8 mouse cellular contexts compared by ENCODE assay signal in genomic region chr16:4267857-4268666, GRCm38 (mm10). TPM values are rescaled to one million over a fixed set of nuclear protein-coding genes. Genes with fewer than 3 reads are reported as not detected.
DNase-seq lines count a peak whose midpoint lies in the region; ATAC-seq and TF ChIP-seq lines count a peak whose summit lies in the region.

No protein-coding gene starts in this region.

- peak overlapping the region in 2 of 3 experiments; percentile 17 to 42 for H3K4me3 ChIP-seq in CH12.LX (replicated peaks in 1 of 3; ENCODE audit: low read depth in 2 of 3, low read length in 2 of 3, poor library complexity in 1 of 3)
- peak overlapping the region; percentile 40 for H3K4me3 ChIP-seq in forebrain, embryonic 12.5 days (replicated peaks)
- peak overlapping the region; percentile 68 for H3K4me3 ChIP-seq in lung, adult 2 months (replicated peaks; ENCODE audit: extremely low read depth, low read depth, low read length)

- in situ Hi-C loops in CH12.LX (cut with MboI; ENCODE audit: low pct_ligation_motif_present, low pct_unique_long_range_greater_than_20kb, low sequenced_read_pairs) = loop anchor here (5.0 kb wide), 2 partner anchors 36 to 201 kb away; no protein-coding TSS in a partner anchor

- no peaks in the 10 kb centered on the region for H3K9me3 ChIP-seq in CH12.LX (replicated peaks; ENCODE audit: low read length)
- H3K9me3 ChIP-seq in forebrain, embryonic 12.5 days = no peaks in the 10 kb centered on the region

- peak; percentile 38 for TF ChIP-seq RAD21 in CH12.LX (IDR thresholded peaks at IDR 0.05; ENCODE audit: low read depth, low read length)

- no peak overlapping the region for H3K27ac ChIP-seq in CH12.LX (ENCODE audit: insufficient read depth, low read depth)
- H3K27ac ChIP-seq in forebrain, embryonic 12.5 days = no peak overlapping the region

- DNase-seq in CH12.LX (ENCODE audit: extremely low read depth) = peak; percentile 51
- peak; percentile 58 for DNase-seq in c-Kit-positive CD71-positive TER-119-positive erythroid progenitor cells, embryonic 14.5 days (ENCODE audit: low spot score)
- DNase-seq in heart, postnatal 10 days = peak; percentile 91 to 92
- peak; percentile 92 to 93 for DNase-seq in kidney, postnatal 4 days
- peak; percentile 79 for DNase-seq in lung, adult 2 months
- DNase-seq in thymus, adult 18-20 months = peak; percentile 17 to 19

- H3K79me2 ChIP-seq in CH12.LX (replicated peaks; ENCODE audit: control insufficient read depth, extremely low read depth, insufficient read depth, poor library complexity, severe bottlenecking) = no peaks in the 10 kb centered on the region

- peaks cover 7 to 17% of the 10 kb centered on the region in 2 experiments for H3K4me1 ChIP-seq in CH12.LX (ENCODE audit: control insufficient read depth in 1 of 2, insufficient read depth in 2 of 2)
- peaks cover 8% of the 10 kb centered on the region for H3K4me1 ChIP-seq in forebrain, embryonic 12.5 days
- H3K4me1 ChIP-seq in lung, adult 2 months (ENCODE audit: control insufficient read depth, insufficient read depth, low read length) = no peaks in the 10 kb centered on the region

- H3K9ac ChIP-seq in CH12.LX (ENCODE audit: insufficient read depth, low read depth) = no peak overlapping the region
- peak overlapping the region; percentile 54 for H3K9ac ChIP-seq in forebrain, embryonic 12.5 days

- WGBS in forebrain, embryonic 12.5 days = 6% methylated on average over 40 of the region's 40 CpGs
- 11% methylated on average over 40 of the region's 40 CpGs for WGBS in lung, adult 2 months

- no peak for TF ChIP-seq EP300 in CH12.LX (IDR thresholded peaks at IDR 0.05; ENCODE audit: low read length)

- TF ChIP-seq CTCF in CH12.LX (conservative IDR thresholded peaks at IDR 0.05 in 1 of 2, IDR thresholded peaks at IDR 0.05 in 1 of 2; ENCODE audit: low read depth in 2 of 2, low read length in 2 of 2) = peak in 1 of 2 experiments; percentile 87; a peak in 3 of 4 replicates
- TF ChIP-seq CTCF in lung, adult 2 months (IDR thresholded peaks at IDR 0.05; ENCODE audit: insufficient read depth, low read length) = peak; percentile 48; the same call in 1 of the 2 replicates

- H3K27me3 ChIP-seq in CH12.LX (replicated peaks) = peaks cover 7% of the 10 kb centered on the region
- H3K27me3 ChIP-seq in forebrain, embryonic 12.5 days = peaks cover 19% of the 10 kb centered on the region; the same call in 1 of the 2 replicates

- no peak for TF ChIP-seq POLR2A in CH12.LX (IDR thresholded peaks at IDR 0.05; ENCODE audit: low read depth, low read length)
- no peak for TF ChIP-seq POLR2A in lung, adult 2 months (IDR thresholded peaks at IDR 0.05; ENCODE audit: borderline replicate concordance, extremely low read depth, low read depth, low read length)

- intact Hi-C loops in heart, postnatal 10 days (cut with DNase I) = loop anchor here (2.0 kb wide), 2 partner anchors 21 to 53 kb away; no protein-coding TSS in a partner anchor

- H3K36me3 ChIP-seq in CH12.LX (replicated peaks in 1 of 2; ENCODE audit: control insufficient read depth in 1 of 2, insufficient read depth in 1 of 2, low read length in 1 of 2) = no peaks in the 10 kb centered on the region
- no peaks in the 10 kb centered on the region for H3K36me3 ChIP-seq in forebrain, embryonic 12.5 days (replicated peaks)

- H3K4me2 ChIP-seq in CH12.LX (ENCODE audit: insufficient read depth, low read depth, poor library complexity, severe bottlenecking) = peak overlapping the region; percentile 62
- H3K4me2 ChIP-seq in forebrain, embryonic 12.5 days = peak overlapping the region; percentile 72

- dilution Hi-C loops in CH12.LX (cut with MboI; ENCODE audit: extremely low pct_ligation_motif_present, extremely low pct_unique_long_range_greater_than_20kb, low sequenced_read_pairs) = no loop called here

- ATAC-seq in forebrain, embryonic 12.5 days (ENCODE audit: low FRiP score) = peak; percentile 72
- peak; percentile 53; the same call in 1 of the 2 replicates for ATAC-seq in neutrophil, adult 5-6 weeks (ENCODE audit: extremely low read depth, insufficient number of reproducible peaks, low FRiP score, poor library complexity, severe bottlenecking)

TF ChIP-seq in CH12.LX, 34 proteins besides CTCF, POLR2A, EP300 and RAD21:
- TF ChIP-seq SMC3 (IDR thresholded peaks at IDR 0.05; ENCODE audit: low read depth, low read length) = peak; percentile 57
- TF ChIP-seq BHLHE40 (IDR thresholded peaks at IDR 0.05; ENCODE audit: low read depth, low read length) = no peak
- TF ChIP-seq IRF4 (IDR thresholded peaks at IDR 0.05; ENCODE audit: low read depth, low read length) = peak; percentile 40; the same call in 1 of the 2 replicates
- peak; percentile 63; the same call in 1 of the 2 replicates for TF ChIP-seq MAZ (IDR thresholded peaks at IDR 0.05; ENCODE audit: low read depth, low read length)
- TF ChIP-seq NELFE (IDR thresholded peaks at IDR 0.05; ENCODE audit: low read depth, low read length) = 0 out of 2 replicates have a peak, but pooled peaks have one; percentile 23
- no peak for TF ChIP-seq MAX (IDR thresholded peaks at IDR 0.05; ENCODE audit: low read length)
- TF ChIP-seq KAT2A (IDR thresholded peaks at IDR 0.05; ENCODE audit: insufficient replicate concordance, low read length) = no peak
- TF ChIP-seq MEF2A (IDR thresholded peaks at IDR 0.05; ENCODE audit: borderline replicate concordance, low read depth, low read length) = 0 out of 2 replicates have a peak, but pooled peaks have one; percentile 19
- TF ChIP-seq ZKSCAN1 (IDR thresholded peaks at IDR 0.05; ENCODE audit: borderline replicate concordance, low read depth, low read length) = no peak
- TF ChIP-seq USF1 (IDR thresholded peaks at IDR 0.05; ENCODE audit: low read depth, low read length) = no peak
- TF ChIP-seq POLR2AphosphoS2 (IDR thresholded peaks at IDR 0.05; ENCODE audit: low read depth, low read length) = no peak
- TF ChIP-seq NRF1 (IDR thresholded peaks at IDR 0.05; ENCODE audit: low read depth, low read length) = peak; percentile 36; the same call in 1 of the 2 replicates
- TF ChIP-seq TCF12 (IDR thresholded peaks at IDR 0.05; ENCODE audit: low read depth, low read length) = peak; percentile 24; the same call in 1 of the 2 replicates
- peak; percentile 92 for TF ChIP-seq UBTF (IDR thresholded peaks at IDR 0.05; ENCODE audit: low read depth, low read length)

RNA-seq across cellular contexts. Expression of gene Crebbp, which starts 54.3 kb away (rescaled TPM):
- total RNA-seq in CH12.LX (2012; rRNA removed) (16.8 and 18.8 TPM in 2 replicates), CH12.LX (2014; rRNA removed) (4.4 and 5.4 TPM in 2 replicates)
- 14.7 and 16.9 TPM in 2 replicates for polyA plus RNA-seq in CH12.LX (2012; ENCODE audit: insufficient read length, low read depth)
- polyA plus RNA-seq in forebrain, embryonic 12.5 days (2016; fragmentation: Nextera tagmentation; extraction: Ambion mirVana) = 44.7 and 50.1 TPM in 2 replicates
- 10 to 100 TPM; 56.3 to 57.2 TPM for total RNA-seq in heart, postnatal 10 days (2021)
- 31.8 and 43.4 TPM in 2 replicates for polyA plus RNA-seq in lung, adult 2 months (2012; rRNA removed)
- 82.1 and 91.4 TPM in 2 replicates for total RNA-seq in neutrophil, adult 5-6 weeks (2017)

Comparison
In these comparisons a context has a peak if more than half of its experiments do, and no peak if none do; other contexts are left out.
1. DNase-seq: peak in every context shown above with its lines; median percentile 92 in kidney, postnatal 4 days; 92 in heart, postnatal 10 days; 79 in lung, adult 2 months; 58 in c-Kit-positive CD71-positive TER-119-positive erythroid progenitor cells, embryonic 14.5 days; 51 in CH12.LX; 18 in thymus, adult 18-20 months.